Mouse (Mus musculus): ENCODE measurements around the gene Mfrp.

Gene Mfrp

DNA sequence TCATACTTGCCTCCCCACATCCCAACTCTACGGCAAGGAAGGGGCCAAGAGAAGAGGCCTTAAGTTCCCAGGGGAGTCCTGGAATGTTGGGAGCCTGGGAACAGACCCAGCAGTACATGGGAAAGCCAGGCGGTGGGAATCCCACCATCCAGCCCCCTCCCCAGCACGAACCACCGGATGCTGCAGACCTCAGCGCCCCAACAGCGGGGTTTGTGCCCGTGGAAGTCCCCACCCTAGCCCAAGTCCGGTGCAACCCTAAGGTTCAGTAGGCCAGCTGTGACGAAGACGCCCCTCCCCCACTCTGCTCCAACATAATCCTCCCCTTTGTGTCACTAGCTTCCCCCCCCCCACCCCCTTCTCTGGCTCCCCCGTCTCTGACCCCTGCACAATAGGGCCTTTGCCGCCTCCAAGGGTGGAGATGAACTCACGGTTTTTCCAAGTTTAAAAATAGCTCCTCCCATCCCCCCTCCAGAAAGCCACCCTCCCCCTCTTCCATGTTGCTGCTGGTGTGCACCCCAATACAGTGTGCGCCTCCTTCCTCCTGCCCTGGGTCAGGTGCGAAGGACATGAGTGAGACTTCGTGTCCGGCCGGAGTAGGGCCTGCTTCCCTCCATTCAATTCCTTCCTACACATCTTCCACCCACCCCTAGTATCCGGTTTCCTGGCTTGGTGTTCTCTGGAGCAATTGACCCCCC, 29.2 kb downstream of the Mfrp start:
- no peak for DNase-seq (ENCODE audit: low spot score)

DNA sequence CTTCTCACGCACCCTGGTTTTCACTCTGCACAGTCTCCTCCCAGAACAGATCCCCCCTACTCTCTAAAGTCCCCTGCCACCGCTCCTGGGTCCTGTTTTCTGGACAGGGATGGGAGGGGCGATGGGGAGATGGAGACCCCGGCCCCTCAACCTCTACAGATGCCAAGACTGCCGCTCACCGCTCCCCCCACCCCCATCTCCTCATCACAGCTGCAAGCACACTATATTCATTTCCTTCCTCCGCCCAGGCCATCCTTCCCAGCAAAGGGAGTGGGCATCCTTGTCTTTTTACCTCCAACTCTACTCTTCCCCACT, 29.7 kb downstream of the Mfrp start:
- no peak for DNase-seq (ENCODE audit: low spot score)

DNA sequence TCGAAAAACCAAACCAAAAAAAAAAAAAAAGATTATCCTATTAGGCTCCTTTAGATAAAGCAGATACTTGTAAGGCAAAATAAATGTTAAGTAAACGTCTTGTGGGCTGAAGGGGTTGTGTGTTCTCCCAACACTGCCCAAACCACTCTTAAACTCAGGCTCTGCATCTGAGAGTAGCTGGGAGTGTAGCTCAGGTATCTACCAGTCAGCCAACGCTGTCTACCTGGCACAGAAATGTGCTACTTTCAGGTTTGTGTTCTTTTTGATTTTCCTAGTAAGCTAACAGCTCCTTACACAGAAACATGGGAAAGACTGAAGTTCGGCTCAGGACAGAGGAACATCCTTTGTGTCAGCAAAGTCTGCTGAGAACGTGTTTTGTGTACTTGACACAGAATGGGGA, 30.7 kb downstream of the Mfrp start:
- DNase-seq (ENCODE audit: low spot score) = no peak

DNA sequence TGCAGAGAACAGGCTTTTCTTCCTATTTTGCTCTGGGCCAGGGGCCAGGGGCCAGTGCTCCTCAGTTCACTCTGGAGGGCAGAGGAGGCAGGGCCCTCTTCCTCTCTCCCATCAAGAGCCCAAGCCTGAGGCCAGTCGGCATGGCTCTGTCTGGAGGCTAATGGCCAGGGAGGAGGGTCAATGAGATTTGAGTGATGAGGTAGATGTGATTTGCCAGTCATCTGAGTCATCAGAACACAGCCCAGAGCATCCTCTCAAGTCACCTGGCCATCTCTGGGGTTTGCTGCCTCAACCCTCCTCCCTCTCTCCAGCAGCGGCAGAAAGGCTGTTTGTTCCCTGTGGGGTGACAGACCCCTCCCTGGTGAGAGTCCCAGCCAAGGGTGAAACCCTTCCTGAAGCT, 31.8 kb downstream of the Mfrp start:
- no peak for DNase-seq (ENCODE audit: low spot score)

DNA sequence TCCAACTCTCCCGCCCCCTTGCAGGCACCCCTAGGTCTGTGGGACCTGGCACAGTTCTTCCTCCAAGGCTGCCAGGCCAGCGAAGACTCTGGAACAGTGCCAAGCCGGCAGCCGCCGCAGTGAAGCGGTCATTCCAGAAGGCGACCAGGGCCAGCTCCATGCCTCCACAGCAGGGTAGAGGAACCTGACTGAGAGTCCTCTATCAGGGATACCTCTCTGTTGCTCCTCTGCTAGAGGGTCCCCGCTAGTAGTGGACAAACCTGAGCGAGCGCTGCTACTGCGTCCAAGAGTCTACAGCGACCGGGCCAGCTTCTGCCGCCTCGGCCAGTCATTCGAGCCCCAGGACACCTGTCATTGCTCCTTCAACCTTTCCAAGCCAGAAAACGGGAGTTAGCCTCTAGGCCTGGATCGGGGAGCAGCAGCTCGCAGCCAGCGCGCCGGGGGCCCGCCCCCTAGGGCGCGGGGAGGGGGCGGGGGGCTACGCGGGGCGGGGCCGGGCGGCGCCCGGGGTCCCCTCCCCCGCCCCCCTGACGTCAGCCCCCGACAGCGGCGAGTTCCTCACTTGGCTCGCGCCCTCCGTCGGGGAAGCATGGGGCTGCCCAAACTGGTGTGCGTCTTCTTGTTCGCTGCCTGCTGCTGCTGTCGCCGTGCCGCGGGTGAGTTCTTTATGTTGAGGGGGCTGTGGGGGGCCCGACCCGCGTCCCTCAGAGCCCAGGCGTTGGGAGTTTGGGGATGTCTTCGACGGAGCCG, 32.7 kb downstream of the Mfrp start, which contains the start of gene Mcam:
Gene Mcam (plus strand): TSS at position 369 of the 750 bp plus-strand sequence.
- DNase-seq (ENCODE audit: low spot score) = peak; percentile 71

DNA sequence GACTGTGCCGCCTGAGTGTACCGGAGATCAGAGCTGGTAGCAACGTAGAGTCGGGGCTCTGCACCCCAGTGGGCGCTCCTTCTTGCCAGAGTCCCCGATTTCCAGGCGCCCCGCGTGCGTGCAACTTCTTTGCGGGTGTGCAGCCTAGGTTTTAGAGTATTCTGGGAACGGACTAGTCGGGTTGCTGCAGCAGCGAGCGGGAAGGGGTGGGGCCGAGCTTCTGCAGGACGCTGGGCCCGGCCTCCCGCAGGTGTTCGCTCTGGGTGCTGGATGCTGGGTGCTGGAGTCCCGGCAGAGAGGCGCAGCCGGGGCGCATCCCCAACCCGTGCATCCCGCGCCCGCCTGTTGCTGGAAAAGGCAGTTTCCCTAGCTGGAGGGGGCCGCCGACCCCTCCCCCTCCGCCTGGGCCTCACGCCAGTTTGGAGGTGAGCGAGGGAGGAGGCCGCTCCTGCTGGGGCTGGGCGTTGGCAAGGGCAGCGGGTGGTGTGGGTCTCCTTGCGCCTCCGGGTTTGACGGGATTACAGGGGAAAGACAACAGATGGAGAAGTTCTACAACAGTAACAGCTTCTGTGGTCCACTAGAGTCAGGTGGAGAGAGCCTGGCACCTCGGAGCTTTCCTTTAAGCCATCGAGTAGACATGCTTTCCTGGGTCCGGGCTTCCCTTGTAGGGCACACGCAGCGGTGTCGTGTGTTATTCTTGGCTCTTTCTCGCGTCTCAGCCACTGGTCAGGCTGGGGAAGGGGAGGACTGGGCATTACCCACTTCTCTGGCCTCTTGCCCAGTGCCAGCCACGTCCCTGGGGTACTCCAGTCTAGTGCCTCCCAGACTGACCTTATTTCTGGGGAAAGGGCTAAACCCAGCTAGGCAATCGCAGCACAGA, 33.6 kb downstream of the Mfrp start:
- DNase-seq (ENCODE audit: low spot score) = no peak

DNA sequence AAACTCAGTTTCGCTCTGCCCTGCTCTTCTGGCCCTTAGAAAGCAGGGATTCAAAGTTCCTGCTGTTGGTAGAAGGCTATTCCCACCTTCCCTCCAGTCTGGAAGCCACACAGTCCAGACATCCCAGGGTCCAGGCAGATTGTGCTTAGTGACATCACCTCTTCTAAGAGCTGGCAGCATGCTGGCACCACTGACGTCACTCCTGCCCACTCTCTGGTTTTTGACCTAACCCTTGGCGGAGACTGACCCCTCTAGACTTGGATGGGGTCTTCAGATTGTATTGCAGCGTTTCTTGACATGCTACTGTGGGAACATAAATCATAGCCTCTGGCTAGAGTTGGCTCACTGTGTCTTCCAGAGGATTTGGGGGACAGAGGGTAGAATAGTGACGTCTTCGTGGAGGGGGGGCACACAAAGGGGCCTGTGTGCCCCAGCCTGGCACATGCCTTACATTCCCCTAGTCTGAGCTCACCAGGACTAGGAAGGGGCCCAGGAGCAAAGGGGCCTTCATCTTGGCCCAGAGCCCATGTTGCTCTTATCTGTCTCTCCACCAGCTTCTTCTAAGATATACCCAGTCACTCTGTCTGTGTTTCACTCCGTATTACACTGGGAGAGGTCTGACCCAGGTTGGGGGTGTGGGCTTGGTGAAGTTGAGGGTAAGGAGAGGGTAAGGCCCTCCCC, 34.3 kb downstream of the Mfrp start:
- no peak for DNase-seq (ENCODE audit: low spot score)

DNA sequence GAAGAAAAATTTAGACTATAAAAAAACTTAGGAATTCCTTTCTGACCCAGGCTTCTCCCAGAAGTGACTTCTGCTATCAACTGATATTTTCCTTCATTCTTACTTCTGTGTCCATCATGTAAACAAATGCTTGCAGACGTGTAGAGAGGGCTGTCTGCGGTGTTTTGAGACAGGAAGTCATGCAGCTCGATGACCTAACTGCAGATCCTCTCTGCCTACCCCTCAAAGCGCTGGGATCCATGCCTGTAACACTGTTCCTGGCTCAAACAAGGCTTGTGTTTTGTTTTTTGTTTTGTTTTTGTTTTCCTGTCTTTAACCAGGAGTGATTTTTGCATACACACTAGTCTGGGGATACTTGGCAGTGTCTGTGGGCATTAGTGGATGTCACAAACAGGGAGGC, 36.3 kb downstream of the Mfrp start:
- no peak for DNase-seq (ENCODE audit: low spot score)

DNA sequence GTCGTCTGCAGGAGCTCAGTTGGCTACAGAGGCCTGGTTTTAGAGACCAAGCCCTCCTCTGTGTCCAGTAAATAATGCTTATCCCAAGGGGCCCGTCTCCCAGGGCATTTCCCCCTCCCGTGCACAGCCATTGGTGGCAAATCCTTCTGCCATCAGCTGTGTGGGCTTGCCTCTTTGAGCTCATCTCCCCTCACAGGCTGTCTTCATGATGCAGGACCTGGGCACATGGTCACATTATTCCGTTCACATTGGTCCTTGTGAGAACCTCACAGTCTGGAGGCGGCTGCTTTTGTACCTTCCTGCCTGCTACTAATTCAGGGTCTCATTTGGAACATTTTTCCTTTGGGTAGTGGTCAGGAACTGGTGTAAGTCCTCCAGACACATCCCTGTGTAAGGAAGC, 40.4 kb downstream of the Mfrp start:
- no peak for DNase-seq (ENCODE audit: low spot score)

DNA sequence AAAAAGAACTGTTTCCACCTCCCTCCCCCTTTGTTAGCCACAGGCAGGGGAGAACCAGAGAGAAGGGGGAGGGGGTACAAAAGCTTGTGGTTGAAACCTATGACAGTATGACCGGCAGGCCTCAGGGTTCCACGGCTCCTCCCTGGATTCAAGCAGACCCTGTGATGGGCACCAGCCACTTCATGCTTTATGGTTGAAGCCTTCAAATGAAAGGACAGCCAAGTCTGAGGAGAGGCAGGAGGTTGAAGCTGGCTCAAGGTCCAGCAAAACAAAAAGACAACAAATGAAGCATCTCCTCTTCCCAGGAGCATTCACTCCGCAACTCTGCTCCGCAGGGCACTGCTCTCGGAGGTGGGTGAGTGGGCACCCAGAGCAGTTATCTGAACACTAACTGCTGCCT, 41.9 kb downstream of the Mfrp start:
- no peak for DNase-seq (ENCODE audit: low spot score)

DNA sequence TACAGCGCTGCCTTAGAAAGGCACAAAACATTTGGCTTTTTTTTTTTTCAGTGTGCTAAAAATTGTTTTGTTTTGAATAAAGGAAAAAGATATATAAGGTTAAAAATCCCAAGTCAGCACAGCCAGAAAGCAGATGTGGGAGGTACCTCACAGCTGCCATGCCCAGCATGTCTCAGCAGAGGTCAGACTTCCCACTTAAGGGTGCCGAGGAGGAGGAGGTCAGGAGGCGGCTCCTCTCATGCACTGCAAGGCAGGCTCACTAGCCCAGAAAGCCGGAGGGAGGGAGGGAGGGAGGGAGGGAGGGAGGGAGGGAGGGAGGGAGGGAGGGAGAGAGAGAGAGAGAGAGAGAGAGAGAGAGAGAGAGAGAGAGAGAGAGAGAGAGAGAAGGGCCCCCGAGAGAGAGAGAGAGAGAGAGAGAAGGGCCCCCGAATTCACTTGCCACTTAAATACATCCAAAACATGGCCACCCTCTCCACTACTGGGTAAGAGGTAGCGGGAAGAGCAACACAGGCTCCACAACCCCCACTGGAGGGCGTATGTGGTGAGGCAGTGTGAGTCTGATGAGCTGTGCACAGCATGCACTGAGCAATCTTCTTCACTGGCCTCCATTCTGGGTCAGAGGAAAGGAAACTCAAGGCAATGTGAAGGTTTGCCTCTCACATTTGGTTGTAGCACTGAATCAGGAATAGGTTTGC, 42.6 kb downstream of the Mfrp start:
- no peak for DNase-seq (ENCODE audit: low spot score)

DNA sequence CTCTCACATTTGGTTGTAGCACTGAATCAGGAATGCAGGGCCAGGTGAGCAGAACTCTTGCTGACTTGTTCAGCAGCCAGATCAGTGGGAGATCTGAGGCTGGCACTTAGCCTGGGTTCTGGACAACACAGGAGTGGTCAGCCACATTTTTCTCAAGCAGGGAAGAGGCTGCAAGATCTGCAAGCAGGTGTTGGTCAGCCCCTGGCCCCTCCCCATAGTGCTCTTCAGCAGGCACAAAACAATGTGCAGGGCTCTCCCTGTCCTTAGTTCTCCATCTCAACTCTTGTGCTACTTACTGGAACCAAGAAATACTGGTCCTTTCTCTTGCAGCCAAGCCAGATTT, 43.2 kb downstream of the Mfrp start:
- DNase-seq (ENCODE audit: low spot score) = no peak

DNA sequence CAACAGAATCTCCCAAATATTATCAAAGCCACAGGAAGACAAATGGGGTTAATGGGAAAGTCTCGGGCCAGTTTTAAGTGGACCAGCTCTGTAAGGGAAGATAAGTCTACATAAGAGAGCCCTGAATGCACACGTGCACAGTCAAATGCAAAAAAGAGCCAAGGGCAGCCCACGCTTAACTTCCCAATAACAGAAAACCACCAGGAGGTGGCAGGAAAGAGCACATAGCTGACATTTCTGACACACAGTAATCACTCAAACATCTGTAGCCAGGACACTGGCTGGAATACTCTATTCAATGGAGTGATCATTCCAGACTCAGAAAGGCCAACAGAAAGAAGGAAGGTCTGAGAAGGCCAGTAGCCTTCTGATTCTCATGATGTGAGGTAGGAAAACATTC, 45.8 kb downstream of the Mfrp start:
- no peak for DNase-seq (ENCODE audit: low spot score)

Measured in ovary, postnatal 14 days (tissue).